Mouse (Mus musculus) testis, adult 2 months (tissue): ENCODE data around the gene B3galt1.

Experiments used
- CTCF ChIP-seq: fragments of 200-500 bp; IDR thresholded peaks from 2 replicates; pipeline ENCODE4 v1.5.1; 2012; ENCODE audit warnings: low read depth, mild to moderate bottlenecking, inconsistent platforms, low read length, moderate library complexity; ENCODE audit not compliant: control insufficient read depth, insufficient read depth, insufficient replicate concordance
- POLR2A ChIP-seq: fragments of 200-500 bp; IDR thresholded peaks from 2 replicates; pipeline ENCODE4 v1.6.1; 2012; ENCODE audit warnings: low read depth, mild to moderate bottlenecking, inconsistent platforms, low read length, moderate library complexity; ENCODE audit not compliant: control insufficient read depth

GRCm38 (mm10) chr2:67859004-67859403, 293.3 kb downstream of the B3galt1 start:
- TF ChIP-seq POLR2A (no peak), CTCF (no peak)
